Mouse (Mus musculus): ENCODE results near the gene Ndc80. TPM values are rescaled to one million over a fixed set of nuclear protein-coding genes. Genes with fewer than 3 reads are reported as not detected.
A peak's percentile ranks its signal among the peaks of the same experiment; 100 is the strongest.
"Not testable (repeated sequence)": the region's sequence is repeated elsewhere in the genome, so short reads cannot be mapped to it uniquely, and the experiment has no call there.

Ndc80 gene
- total RNA-seq (2022), result not detected

GRCm38 (mm10) chr17:71526711-71527564 lies at the start of gene Ndc80:
TSS of gene Ndc80 (minus strand) at chr17:71526857.
- DNase-seq (ENCODE audit: low spot score in 2 of 2), result peak; percentile 81 to 91

DNA sequence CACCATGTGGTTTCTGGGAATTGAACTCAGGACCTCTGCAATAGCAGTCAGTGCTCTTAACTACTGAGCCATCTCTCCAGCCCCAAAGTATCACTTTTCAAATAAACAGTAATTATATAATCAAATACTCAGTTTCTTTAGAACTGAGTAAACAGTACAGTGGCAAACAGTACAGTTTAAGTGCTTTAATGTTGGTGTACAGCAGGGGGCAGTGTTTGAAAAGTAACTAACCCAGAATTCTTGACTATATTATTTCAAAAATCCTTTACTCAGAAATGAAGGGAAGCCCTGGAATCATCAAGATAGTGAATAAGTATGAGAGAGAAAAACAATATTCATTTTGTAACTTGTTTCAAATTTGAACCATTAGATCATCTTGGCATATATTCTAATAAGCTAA lies 35.0 kb upstream of the Ndc80 start:
- DNase-seq (ENCODE audit: low spot score in 2 of 2), result no peak

- no peak for DNase-seq (ENCODE audit: low spot score in 2 of 2)
Observed at GRCm38 (mm10) chr17:71552901-71553300, 26.2 kb upstream of the Ndc80 start.

DNA sequence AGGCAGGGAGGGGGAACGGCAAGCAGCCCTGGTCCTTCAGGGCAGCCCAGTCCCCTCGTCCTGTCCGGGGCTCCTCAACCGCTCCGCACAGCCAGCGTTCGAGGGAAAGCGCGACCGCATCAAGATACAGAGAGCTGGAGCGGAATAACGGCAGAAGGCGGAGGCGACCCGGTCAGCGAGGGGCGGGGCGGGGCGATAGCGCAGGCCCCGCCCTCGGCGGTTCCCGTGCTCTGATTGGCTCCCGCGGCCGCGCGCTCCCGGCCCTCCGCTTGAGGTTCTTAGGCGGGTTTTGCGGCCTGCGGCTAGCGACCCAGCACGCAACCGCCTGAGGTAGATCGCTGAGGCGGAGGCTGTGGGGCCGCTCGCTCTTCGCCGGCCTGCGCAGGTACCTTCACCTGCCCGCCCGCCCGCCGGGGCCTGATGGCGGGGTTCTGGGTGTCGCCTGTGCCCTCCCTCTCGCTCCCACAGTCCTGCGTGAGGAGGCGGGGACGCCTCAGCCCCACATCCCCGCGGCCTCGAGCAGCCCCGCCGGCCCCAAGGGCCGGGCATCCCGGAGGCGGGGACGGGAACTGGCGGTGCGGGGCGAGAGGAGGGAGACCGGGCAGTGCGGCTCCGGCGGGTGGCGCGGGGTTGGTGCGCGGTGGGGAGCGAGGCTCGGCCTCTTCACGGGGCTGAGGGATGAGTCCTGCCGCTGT lies 25.2 kb upstream of the Ndc80 start, which contains the start of gene Spdya:
Spdya (plus strand) TSS at position 305 of the 695 bp plus-strand sequence.
- peak; percentile 55 to 73 for DNase-seq (ENCODE audit: low spot score in 2 of 2)

GRCm38 (mm10) chr17:71551350-71551749 lies 24.7 kb upstream of the Ndc80 start:
- no peak for DNase-seq (ENCODE audit: low spot score in 2 of 2)

GRCm38 (mm10) chr17:71548586-71548985 lies 21.9 kb upstream of the Ndc80 start:
- no peak for DNase-seq (ENCODE audit: low spot score in 2 of 2)

- no peak for DNase-seq (ENCODE audit: low spot score in 2 of 2)
Observed at GRCm38 (mm10) chr17:71537164-71537563, 10.5 kb upstream of the Ndc80 start.

DNA sequence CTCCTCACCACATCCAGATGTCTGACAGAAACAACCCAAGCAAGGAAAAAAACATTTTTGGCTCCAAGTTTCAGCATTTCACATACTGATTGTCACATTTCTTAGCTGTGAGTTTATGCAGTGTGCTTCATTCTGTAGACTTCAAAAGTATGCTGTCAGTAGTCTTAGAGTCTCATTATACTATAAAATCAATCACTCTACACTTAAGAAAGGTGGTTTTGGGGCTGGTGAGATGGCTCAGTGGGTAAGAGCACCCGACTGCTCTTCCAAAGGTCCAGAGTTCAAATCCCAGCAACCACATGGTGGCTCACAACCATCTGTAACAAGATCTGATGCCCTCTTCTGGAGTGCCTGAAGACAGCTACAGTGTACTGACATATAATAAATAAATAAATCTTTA lies 8.9 kb upstream of the Ndc80 start:
- DNase-seq (ENCODE audit: low spot score in 2 of 2), result not testable (repeated sequence)

- DNase-seq (ENCODE audit: low spot score in 2 of 2), result no peak
Observed at GRCm38 (mm10) chr17:71528042-71528441, 1.4 kb upstream of the Ndc80 start.

DNA sequence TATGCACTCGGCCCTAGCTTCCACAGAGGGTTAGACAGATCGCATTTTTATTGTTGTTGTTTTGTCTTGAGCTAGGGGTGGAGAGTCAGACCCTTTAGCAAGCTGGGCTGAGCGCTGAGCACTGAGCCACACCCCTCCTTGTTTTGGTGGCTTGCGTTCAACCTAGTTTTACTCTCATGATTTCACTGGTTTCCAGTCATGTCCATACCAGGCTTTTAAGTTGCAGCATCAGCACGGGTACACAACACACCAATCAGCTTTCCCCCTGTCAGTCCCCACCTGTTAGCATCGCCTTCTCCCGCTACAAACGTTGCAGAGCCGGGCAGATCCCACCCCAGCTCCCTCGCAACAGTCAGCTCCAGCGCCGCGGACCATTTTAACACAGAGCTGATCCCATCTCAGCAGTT lies 352 bp downstream of the Ndc80 start:
- no peak for DNase-seq (ENCODE audit: low spot score in 2 of 2)

- no peak for DNase-seq (ENCODE audit: low spot score in 2 of 2)
Observed at GRCm38 (mm10) chr17:71510297-71510696, 16.4 kb downstream of the Ndc80 start.

GRCm38 (mm10) chr17:71506832-71507231 lies 19.8 kb downstream of the Ndc80 start:
- no peak for DNase-seq (ENCODE audit: low spot score in 2 of 2)

DNA sequence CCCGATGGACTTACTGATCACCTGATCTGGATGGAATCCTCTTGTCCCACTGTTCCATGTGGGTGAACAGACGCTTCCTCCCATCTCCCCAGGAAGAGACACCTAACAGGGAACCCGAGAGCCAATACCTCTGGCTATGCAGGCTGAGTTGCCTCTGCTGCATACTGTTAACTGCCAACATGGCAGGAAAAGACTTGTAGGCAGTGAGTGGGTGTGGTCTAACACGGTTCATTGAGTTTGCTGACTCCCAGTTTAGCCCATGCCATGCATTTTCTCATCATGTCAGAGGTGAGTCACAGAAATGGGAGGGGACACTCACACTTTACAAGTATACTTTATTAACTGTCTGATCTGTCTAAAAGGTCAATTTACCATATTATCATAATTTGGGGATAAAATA lies 30.9 kb downstream of the Ndc80 start:
- no peak for DNase-seq (ENCODE audit: low spot score in 2 of 2)

DNA sequence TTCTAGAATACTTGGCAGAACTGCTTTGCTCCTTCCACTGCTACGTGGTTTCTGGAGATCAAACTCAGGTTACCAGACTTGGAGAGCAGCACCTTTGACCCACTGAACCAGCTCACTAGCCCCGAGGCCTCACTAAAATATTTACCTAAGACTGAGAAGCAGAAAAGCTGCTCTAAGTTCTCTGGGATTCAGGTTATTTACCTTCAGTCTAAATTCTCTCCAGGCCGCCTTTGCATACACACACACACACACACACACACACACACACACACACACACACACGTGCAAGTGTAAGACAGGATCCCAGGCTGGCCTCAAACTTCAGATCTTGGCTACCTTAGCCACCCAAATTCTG lies 35.3 kb downstream of the Ndc80 start:
- DNase-seq (ENCODE audit: low spot score in 2 of 2), result no peak

DNA sequence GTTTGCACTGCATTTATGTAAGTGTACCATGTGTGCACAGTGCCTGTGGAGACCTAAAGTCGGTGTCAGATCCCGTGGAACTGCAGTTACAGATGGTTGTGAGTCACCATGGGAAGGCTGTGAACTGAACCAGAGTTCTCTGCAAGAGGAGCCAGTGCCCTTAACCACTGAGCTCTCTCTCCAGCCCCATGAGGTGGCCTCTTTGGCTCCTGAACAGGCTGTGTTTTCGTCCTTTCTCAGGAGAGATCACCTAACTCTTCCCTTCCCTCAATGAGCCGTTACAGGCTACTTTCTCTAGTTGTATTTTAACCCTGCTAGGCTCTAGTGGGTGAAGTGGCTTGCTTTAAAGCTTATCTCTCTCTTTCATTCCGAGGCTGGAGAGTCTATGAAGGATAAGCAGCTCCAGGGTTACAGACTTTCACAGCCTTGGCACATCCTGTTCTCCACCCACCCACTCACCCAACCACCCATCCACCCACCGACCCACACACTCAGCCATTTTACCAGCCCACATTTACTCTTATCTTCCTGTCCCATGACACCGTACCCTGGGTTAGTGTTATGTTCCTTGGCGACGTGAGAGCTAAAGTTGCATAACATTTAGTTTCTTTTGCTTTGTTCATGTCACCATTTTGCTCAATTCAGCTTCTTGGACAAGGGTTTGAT lies 35.9 kb downstream of the Ndc80 start:
- DNase-seq (ENCODE audit: low spot score in 2 of 2), result no peak

GRCm38 (mm10) chr17:71489703-71490461 lies 36.8 kb downstream of the Ndc80 start:
- no peak for DNase-seq (ENCODE audit: low spot score in 2 of 2)

GRCm38 (mm10) chr17:71486231-71486851 lies 40.3 kb downstream of the Ndc80 start:
- DNase-seq (ENCODE audit: low spot score in 2 of 2), result no peak

GRCm38 (mm10) chr17:71485791-71486230 lies 40.8 kb downstream of the Ndc80 start:
- no peak for DNase-seq (ENCODE audit: low spot score in 2 of 2)

GRCm38 (mm10) chr17:71484711-71485110 lies 41.9 kb downstream of the Ndc80 start:
- DNase-seq (ENCODE audit: low spot score in 2 of 2), result no peak

- DNase-seq (ENCODE audit: low spot score in 2 of 2), result no peak
Observed at GRCm38 (mm10) chr17:71483418-71484060, 43.1 kb downstream of the Ndc80 start.

All from gastrocnemius, adult 8-10 months (tissue).